In genomic region chr2:150678392-150678791, GRCm38 (mm10) we compare ENCODE assay signal across 8 mouse cellular contexts. TPM values are rescaled to one million over a fixed set of nuclear protein-coding genes. Genes with fewer than 3 reads are reported as not detected.
DNase-seq lines count a peak whose midpoint lies in the region; ATAC-seq and TF ChIP-seq lines count a peak whose summit lies in the region.
"Had no signal": no experiment of that assay in that cellular context is flagged by ENCODE, and none has a peak within 500 bp of the region (broad histone marks: within the 10 kb centered on the region; RNA-seq: fewer than 3 reads in every experiment).

No protein-coding gene starts in this region.

- H3K27me3 ChIP-seq in embryonic facial prominence, embryonic 11.5 days (ENCODE audit: control insufficient read depth, insufficient read depth, low read length), result no peaks in the 10 kb centered on the region
- no peaks in the 10 kb centered on the region for H3K27me3 ChIP-seq in intestine, embryonic 15.5 days (replicated peaks)
- H3K27me3 ChIP-seq in lung, postnatal 0 days (replicated peaks; ENCODE audit: insufficient read depth, low read length), result no peaks in the 10 kb centered on the region

- peak; percentile 92 for TF ChIP-seq CTCF in lung, postnatal 0 days (IDR thresholded peaks at IDR 0.05)

- no peaks in the 10 kb centered on the region for H3K9me3 ChIP-seq in embryonic facial prominence, embryonic 11.5 days (replicated peaks; ENCODE audit: control insufficient read depth, low read length)
- H3K9me3 ChIP-seq in intestine, embryonic 15.5 days, result no peaks in the 10 kb centered on the region
- no peaks in the 10 kb centered on the region for H3K9me3 ChIP-seq in lung, postnatal 0 days (ENCODE audit: low read length)
- H3K9me3 ChIP-seq: hindbrain, embryonic 15.5 days had no signal

- H3K4me2 ChIP-seq in embryonic facial prominence, embryonic 11.5 days (ENCODE audit: low read depth, low read length), result no peak overlapping the region
- no peak overlapping the region for H3K4me2 ChIP-seq in intestine, embryonic 15.5 days (replicated peaks)
- H3K4me2 ChIP-seq in lung, postnatal 0 days (replicated peaks; ENCODE audit: low read depth, low read length), result no peak overlapping the region
- H3K4me2 ChIP-seq: hindbrain, embryonic 15.5 days had no signal

- no peak overlapping the region for H3K9ac ChIP-seq in embryonic facial prominence, embryonic 11.5 days (replicated peaks; ENCODE audit: low read length)
- no peak overlapping the region for H3K9ac ChIP-seq in intestine, embryonic 15.5 days
- H3K9ac ChIP-seq in lung, postnatal 0 days (replicated peaks; ENCODE audit: low read depth), result no peak overlapping the region
- H3K9ac ChIP-seq: hindbrain, embryonic 15.5 days had no signal

- WGBS in embryonic facial prominence, embryonic 11.5 days, result 1% methylated on average over 3 of the region's 3 CpGs
- 1% methylated on average over 3 of the region's 3 CpGs for WGBS in intestine, embryonic 15.5 days
- WGBS in lung, postnatal 0 days, result 0% methylated on average over 3 of the region's 3 CpGs

- H3K4me3 ChIP-seq in embryonic facial prominence, embryonic 11.5 days (ENCODE audit: low read depth, low read length), result no peak overlapping the region
- no peak overlapping the region for H3K4me3 ChIP-seq in intestine, embryonic 15.5 days (replicated peaks)
- H3K4me3 ChIP-seq in lung, postnatal 0 days (ENCODE audit: low read depth, low read length), result no peak overlapping the region
- H3K4me3 ChIP-seq: hindbrain, embryonic 15.5 days had no signal

- no peaks in the 10 kb centered on the region for H3K4me1 ChIP-seq in embryonic facial prominence, embryonic 11.5 days (ENCODE audit: control insufficient read depth, insufficient read depth, low read length)
- H3K4me1 ChIP-seq in intestine, embryonic 15.5 days (replicated peaks), result no peaks in the 10 kb centered on the region
- no peaks in the 10 kb centered on the region for H3K4me1 ChIP-seq in lung, postnatal 0 days (ENCODE audit: insufficient read depth, low read depth, low read length)

- DNase-seq in 3T3-L1 (ENCODE audit: low read depth, low spot score), result peak; percentile 87
- DNase-seq in A20 (ENCODE audit: low read depth, low spot score), result peak; percentile 76
- DNase-seq in adrenal gland, postnatal 36 days, result peak; percentile 80 to 82
- DNase-seq in embryonic facial prominence, embryonic 11.5 days (ENCODE audit: low spot score), result peak; percentile 88
- DNase-seq in lung, postnatal 0 days (ENCODE audit: low spot score), result peak; percentile 82
- peak; percentile 55 for DNase-seq in spleen, adult 12 weeks (ENCODE audit: low spot score)

- no peaks in the 10 kb centered on the region for H3K36me3 ChIP-seq in embryonic facial prominence, embryonic 11.5 days (replicated peaks; ENCODE audit: control insufficient read depth, insufficient read depth, low read depth, low read length)
- H3K36me3 ChIP-seq in intestine, embryonic 15.5 days, result no peaks in the 10 kb centered on the region
- no peaks in the 10 kb centered on the region for H3K36me3 ChIP-seq in lung, postnatal 0 days (ENCODE audit: insufficient read depth, low read length)
- H3K36me3 ChIP-seq: hindbrain, embryonic 15.5 days had no signal

- no peak for TF ChIP-seq EP300 in lung, postnatal 0 days (IDR thresholded peaks at IDR 0.05)

- no peak for ATAC-seq in embryonic facial prominence, embryonic 11.5 days (replicated peaks; ENCODE audit: insufficient number of reproducible peaks, low FRiP score, low TSS enrichment, low read depth)
- peak; percentile 31; the same call in 1 of the 2 replicates for ATAC-seq in intestine, embryonic 15.5 days
- ATAC-seq in lung, postnatal 0 days, result peak; percentile 25; the same call in 1 of the 2 replicates

- H3K27ac ChIP-seq in embryonic facial prominence, embryonic 11.5 days (replicated peaks; ENCODE audit: low read depth, low read length), result no peak overlapping the region
- H3K27ac ChIP-seq in intestine, embryonic 15.5 days, result no peak overlapping the region
- H3K27ac ChIP-seq in lung, postnatal 0 days (ENCODE audit: low read length), result no peak overlapping the region
- H3K27ac ChIP-seq: hindbrain, embryonic 15.5 days had no signal

RNA-seq across cellular contexts. Expression of gene Acss1, which starts 10.1 kb away (rescaled TPM):
- 10 to 100 TPM; 23.2 to 29.1 TPM for total RNA-seq in adrenal gland, postnatal 36 days (2021)
- 8.4 and 10.0 TPM in 2 replicates for polyA plus RNA-seq in embryonic facial prominence, embryonic 11.5 days (2014; fragmentation: Nextera tagmentation; extraction: Ambion mirVana)
- polyA plus RNA-seq in intestine, embryonic 15.5 days (2015; fragmentation: Nextera tagmentation; extraction: Ambion mirVana), result 20.4 and 24.6 TPM in 2 replicates
- polyA plus RNA-seq in lung, postnatal 0 days (2015; fragmentation: Nextera tagmentation; extraction: Ambion mirVana), result 12.9 and 13.4 TPM in 2 replicates

RNA-seq across cellular contexts. Expression of gene Vsx1, which starts 10.8 kb away (rescaled TPM):
- not detected for total RNA-seq in adrenal gland, postnatal 36 days (2021)
- 0.18 TPM in 1 of 2 replicates, not detected in the other for polyA plus RNA-seq in embryonic facial prominence, embryonic 11.5 days (2014; fragmentation: Nextera tagmentation; extraction: Ambion mirVana)
- polyA plus RNA-seq in intestine, embryonic 15.5 days (2015; fragmentation: Nextera tagmentation; extraction: Ambion mirVana), result not detected in 2 replicates
- polyA plus RNA-seq in lung, postnatal 0 days (2015; fragmentation: Nextera tagmentation; extraction: Ambion mirVana), result not detected in 2 replicates
